Mouse (Mus musculus) kidney, adult 2 months (tissue): ENCODE data around the gene Rnf213. TPM values are rescaled to one million over a fixed set of nuclear protein-coding genes. Genes with fewer than 3 reads are reported as not detected.

Experiments
- DNase-seq: peaks from one replicate; pipeline ENCODE4 v3.0.0; 2021
- H3K27ac ChIP-seq: fragments of 200-500 bp; 2 replicates; pipeline ENCODE4 v1.5.1; 2012; ENCODE audit warnings: low read depth, low read length, control low read depth, inconsistent platforms; ENCODE audit not compliant: insufficient read depth
- H3K27me3 ChIP-seq: fragments of 200-500 bp; replicated peaks from 2 replicates; pipeline ENCODE4 v1.6.1; 2012; ENCODE audit warnings: mild to moderate bottlenecking, moderate library complexity, low read length, inconsistent platforms; ENCODE audit not compliant: control insufficient read depth, insufficient read depth
- H3K36me3 ChIP-seq: fragments of 200-500 bp; 2 replicates; pipeline ENCODE4 v1.6.1; 2012; ENCODE audit warnings: mild to moderate bottlenecking, moderate library complexity, low read length, inconsistent platforms; ENCODE audit not compliant: control insufficient read depth, insufficient read depth
- H3K4me1 ChIP-seq: fragments of 200-500 bp; 2 replicates; pipeline ENCODE4 v1.6.1; 2011; ENCODE audit warnings: low read length; ENCODE audit not compliant: control insufficient read depth, insufficient read depth
- H3K4me3 ChIP-seq: fragments of 200-500 bp; 2 replicates; pipeline ENCODE4 v1.5.1; 2011; ENCODE audit warnings: mild to moderate bottlenecking, low read depth, low read length, control low read depth; ENCODE audit not compliant: insufficient read depth
- CTCF ChIP-seq: fragments of 200-500 bp; conservative IDR thresholded peaks from 2 replicates; pipeline ENCODE4 v1.5.1; 2011; ENCODE audit warnings: low read depth, mild to moderate bottlenecking, control low read depth, low read length, moderate library complexity, mixed read lengths; ENCODE audit not compliant: insufficient read depth, insufficient read length
- POLR2A ChIP-seq: fragments of 200-500 bp; IDR thresholded peaks from one replicate; pipeline ENCODE4 v1.6.1; 2011; ENCODE audit warnings: low read depth, low read length, control low read depth
- WGBS: fragments of 180-500 bp; shearing (Covaris S2); methylation state at CpG from one replicate; pipeline ENCODE4 v1.1.7; 2018; 5-methylcytosine and 5-hydroxymethylcytosine counted together
- polyA plus RNA-seq: library from polyadenylated mRNA; depleted of rRNA; stranded (reverse); fragments of >200 nt; gene quantifications from 2 replicates; pipeline ENCODE4 v1.2.3, GENCODE M21; 2012

Gene Rnf213
- polyA plus RNA-seq, 1 experiment: 18.5 TPM

- peak within 1 kb of the TSS; percentile 92 for H3K4me3 ChIP-seq
- H3K36me3 ChIP-seq: no peaks in the 10 kb centered on the region
- WGBS: under 1% methylated on average over 40 of the region's 40 CpGs
- peak; percentile 94 for DNase-seq
- peaks cover 5% of the 10 kb centered on the region; the same call in 1 of the 2 replicates for H3K4me1 ChIP-seq
- peak within 1 kb of the TSS; percentile 61 for H3K27ac ChIP-seq
- TF ChIP-seq POLR2A (no peak), CTCF (no peak)
- no peaks in the 10 kb centered on the region for H3K27me3 ChIP-seq
Measured at GRCm38 (mm10) chr11:119355443-119356385, 37.2 kb upstream of the Rnf213 start, which contains the start of the genes Sgsh and Slc26a11. TSS of gene Sgsh (minus strand) at chr11:119355536. TSS of gene Slc26a11 (plus strand) at chr11:119355557.

GRCm38 (mm10) chr11:119359089-119359488, 33.8 kb upstream of the Rnf213 start:
- no peaks in the 10 kb centered on the region for H3K27me3 ChIP-seq
- H3K27ac ChIP-seq: no peak overlapping the region
- DNase-seq: no peak
- TF ChIP-seq CTCF: no peak
- no peak for TF ChIP-seq POLR2A
- H3K4me3 ChIP-seq: no peak overlapping the region
- 94% methylated on average over 10 of the region's 10 CpGs for WGBS
- H3K36me3 ChIP-seq: no peaks in the 10 kb centered on the region
- peaks cover 5% of the 10 kb centered on the region; the same call in 1 of the 2 replicates for H3K4me1 ChIP-seq

GRCm38 (mm10) chr11:119362769-119363533, 29.9 kb upstream of the Rnf213 start:
- 45% methylated on average over 11 of the region's 11 CpGs for WGBS
- no peaks in the 10 kb centered on the region for H3K36me3 ChIP-seq
- DNase-seq: no peak
- H3K4me1 ChIP-seq: no peaks in the 10 kb centered on the region
- no peaks in the 10 kb centered on the region for H3K27me3 ChIP-seq
- TF ChIP-seq CTCF: no peak
- TF ChIP-seq POLR2A: no peak
- H3K27ac ChIP-seq: no peak overlapping the region
- H3K4me3 ChIP-seq: no peak overlapping the region

DNA sequence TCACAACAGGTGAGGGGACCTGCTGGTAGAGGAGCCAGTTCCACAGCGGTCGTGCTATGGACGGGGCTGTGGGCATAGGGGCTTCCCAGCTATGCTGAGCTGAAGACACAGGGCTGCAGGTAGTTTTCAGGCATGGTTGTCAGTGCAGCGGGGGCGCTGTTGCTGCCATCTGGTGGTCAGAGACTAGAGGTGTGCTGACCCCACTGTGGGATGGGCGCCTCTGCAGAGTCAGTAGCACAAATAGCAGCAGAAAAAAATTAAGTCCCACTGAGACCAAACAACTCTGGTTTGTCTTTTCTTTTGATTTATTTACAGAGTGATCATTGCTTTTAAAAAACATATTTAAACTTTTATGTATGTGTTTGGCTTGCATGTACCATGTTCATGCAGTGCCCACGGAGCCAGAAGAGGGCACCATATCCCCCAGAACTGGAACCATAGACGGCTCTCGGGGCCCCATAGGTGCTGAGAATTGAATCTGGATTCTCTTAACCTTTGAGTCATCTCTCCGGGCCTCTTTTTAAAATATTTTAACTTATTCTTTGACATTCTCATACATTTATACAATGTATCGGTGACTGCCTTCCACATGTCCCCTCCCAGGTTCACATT, 29.3 kb upstream of the Rnf213 start:
- H3K27me3 ChIP-seq: no peaks in the 10 kb centered on the region
- H3K27ac ChIP-seq: no peak overlapping the region
- no peaks in the 10 kb centered on the region for H3K36me3 ChIP-seq
- 28% methylated on average over 11 of the region's 11 CpGs for WGBS
- peak; percentile 76 for DNase-seq
- peak; percentile 82 for TF ChIP-seq CTCF
- no peak for TF ChIP-seq POLR2A
- no peak overlapping the region for H3K4me3 ChIP-seq
- no peaks in the 10 kb centered on the region for H3K4me1 ChIP-seq

DNA sequence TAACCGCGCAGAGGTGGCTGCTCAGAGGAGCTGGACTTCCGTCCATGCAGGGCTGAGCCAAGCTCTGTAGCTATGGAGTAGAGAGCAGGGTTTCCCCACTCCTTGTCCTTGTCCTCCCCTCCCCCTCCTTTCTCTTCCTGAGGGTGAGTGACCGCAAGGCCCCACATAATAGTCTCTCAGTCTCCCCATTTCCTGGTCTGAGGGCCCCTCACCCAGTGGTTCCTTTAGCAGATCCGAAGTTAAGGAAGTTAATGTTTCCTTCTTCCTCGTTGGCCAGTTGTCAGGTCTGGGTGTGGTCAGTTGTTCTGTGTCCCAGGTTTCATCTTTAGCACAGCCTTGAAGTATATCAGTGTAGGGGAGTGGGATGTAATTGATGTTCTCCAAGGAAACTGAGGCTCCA, 17.5 kb upstream of the Rnf213 start:
- H3K36me3 ChIP-seq: no peaks in the 10 kb centered on the region
- H3K27me3 ChIP-seq: no peaks in the 10 kb centered on the region
- WGBS: 66% methylated on average over 6 of the region's 6 CpGs
- no peak overlapping the region for H3K4me3 ChIP-seq
- no peak overlapping the region for H3K27ac ChIP-seq
- no peaks in the 10 kb centered on the region for H3K4me1 ChIP-seq
- TF ChIP-seq CTCF (no peak), POLR2A (no peak)
- DNase-seq: peak; percentile 11

GRCm38 (mm10) chr11:119377326-119377725, 15.6 kb upstream of the Rnf213 start:
- no peak for TF ChIP-seq POLR2A
- TF ChIP-seq CTCF: no peak
- Histone ChIP-seq H3K27me3 (no peaks in the 10 kb centered on the region), H3K27ac (no peak overlapping the region), H3K4me3 (no peak overlapping the region), H3K36me3 (no peaks in the 10 kb centered on the region), H3K4me1 (no peaks in the 10 kb centered on the region)
- DNase-seq: no peak
- 90% methylated on average over 11 of the region's 11 CpGs for WGBS

DNA sequence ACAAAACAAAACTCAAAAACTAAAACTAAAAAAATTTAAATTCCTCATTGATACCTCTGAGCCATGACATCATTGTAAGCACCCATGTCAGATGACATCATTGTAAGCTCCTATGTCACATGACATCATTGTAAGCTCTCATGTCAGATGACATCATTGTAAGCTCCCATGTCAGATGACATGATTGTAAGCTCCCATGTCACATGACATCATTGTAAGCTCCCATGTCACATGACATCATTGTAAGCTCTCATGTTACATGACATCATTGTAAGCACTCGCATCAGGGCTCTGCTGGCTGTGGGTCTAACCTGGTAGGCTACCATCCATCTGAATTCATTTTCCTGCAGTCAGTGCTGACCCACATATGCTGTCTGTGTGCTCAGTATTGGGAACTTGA, 14.3 kb upstream of the Rnf213 start:
- no peak for DNase-seq
- TF ChIP-seq CTCF (no peak), POLR2A (no peak)
- Histone ChIP-seq H3K36me3 (no peaks in the 10 kb centered on the region), H3K27ac (no peak overlapping the region), H3K4me3 (no peak overlapping the region), H3K27me3 (no peaks in the 10 kb centered on the region), H3K4me1 (no peaks in the 10 kb centered on the region)
- WGBS: 93% methylated on average over 1 of the region's 1 CpGs
